Mouse (Mus musculus) E14TG2a.4 (cell line): ENCODE data around the gene Gm10134.

Source experiments
- CTCF ChIP-seq: conservative IDR thresholded peaks from 2 replicates; pipeline ENCODE4 v1.5.1; 2014; ENCODE audit warnings: low read length
- NANOG ChIP-seq: IDR thresholded peaks from 2 replicates; pipeline ENCODE4 v1.6.1; 2014; ENCODE audit warnings: borderline replicate concordance, low read length, mixed read lengths
- POU5F1 ChIP-seq: IDR thresholded peaks from 2 replicates; pipeline ENCODE4 v1.6.1; 2014; ENCODE audit warnings: low read length, borderline replicate concordance

DNA sequence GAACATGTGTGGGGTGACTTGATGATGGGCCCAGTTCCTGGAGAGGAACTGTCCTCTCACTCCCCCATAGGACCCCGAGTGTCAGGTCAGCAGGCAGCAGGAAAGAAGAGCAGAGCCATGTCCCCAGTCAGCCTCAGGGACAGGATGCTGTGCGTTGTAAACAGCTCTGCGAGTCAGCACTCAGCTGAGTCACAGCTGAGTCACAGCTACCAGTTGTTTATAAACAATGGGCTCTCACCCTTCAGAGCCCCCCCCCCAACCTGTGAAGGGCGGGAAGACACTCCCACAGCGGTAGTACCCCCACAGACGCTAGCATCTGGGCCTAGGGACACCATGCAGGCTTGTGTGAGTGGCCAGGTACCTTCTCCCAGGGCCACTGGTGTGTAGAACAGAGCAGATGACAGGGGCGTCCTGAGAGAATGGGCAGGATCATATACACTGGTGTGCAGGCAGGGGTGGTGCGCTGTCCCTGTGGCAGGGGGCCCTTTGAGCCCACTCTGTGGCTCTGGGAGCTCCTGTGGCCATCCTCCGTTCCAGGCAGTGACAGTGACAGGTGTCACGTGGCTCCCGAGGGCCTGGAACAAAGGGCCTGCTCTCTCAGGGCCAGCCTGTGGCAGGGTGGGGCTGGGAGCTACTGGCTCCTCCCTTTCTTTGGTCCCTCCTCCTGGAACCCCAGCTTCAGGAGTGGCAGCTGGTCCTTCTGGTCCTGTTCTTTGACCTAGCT is 19.5 kb downstream of the Gm10134 start:
- TF ChIP-seq CTCF (no peak), NANOG (no peak), POU5F1 (no peak)
